Mouse (Mus musculus): Measurements from ENCODE around the gene Tenm4.

Gene Tenm4

DNA sequence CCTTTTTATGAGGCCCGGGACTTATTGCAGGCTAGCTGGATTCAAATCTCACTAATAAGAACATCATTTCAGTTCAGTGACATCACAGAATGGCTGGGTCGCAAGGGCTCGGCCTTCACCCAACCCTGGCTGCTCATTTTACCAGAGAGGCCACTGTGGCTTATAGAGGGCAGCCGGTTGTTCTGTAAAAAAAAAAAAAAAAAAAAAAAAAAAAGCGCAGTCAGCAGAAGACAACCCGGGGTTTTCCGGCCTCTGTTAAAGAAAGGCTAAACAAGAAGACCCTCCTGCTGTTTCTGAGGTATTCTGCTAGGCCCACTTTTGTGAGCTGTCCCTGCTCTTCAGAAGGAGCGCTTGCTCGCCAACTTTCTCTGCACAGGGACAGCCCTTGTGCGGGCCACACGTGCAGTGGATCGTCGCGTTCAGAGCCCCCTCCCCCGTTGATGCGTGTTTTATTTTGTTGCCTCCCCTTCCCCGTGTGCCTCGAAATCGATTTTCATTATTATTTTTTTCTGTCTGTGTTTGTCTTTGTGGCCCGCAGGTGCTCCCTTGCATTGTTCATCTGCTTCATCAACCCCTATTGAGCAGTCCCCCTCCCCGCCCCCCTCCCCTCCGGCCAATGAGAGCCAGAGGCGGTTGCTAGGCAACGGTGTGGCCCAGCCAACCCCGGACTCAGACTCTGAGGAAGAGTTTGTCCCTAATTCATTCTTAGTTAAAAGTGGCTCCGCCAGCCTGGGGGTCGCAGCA, 472.6 kb downstream of the Tenm4 start:
- no peak for DNase-seq (ENCODE audit: low read depth, low spot score)

DNA sequence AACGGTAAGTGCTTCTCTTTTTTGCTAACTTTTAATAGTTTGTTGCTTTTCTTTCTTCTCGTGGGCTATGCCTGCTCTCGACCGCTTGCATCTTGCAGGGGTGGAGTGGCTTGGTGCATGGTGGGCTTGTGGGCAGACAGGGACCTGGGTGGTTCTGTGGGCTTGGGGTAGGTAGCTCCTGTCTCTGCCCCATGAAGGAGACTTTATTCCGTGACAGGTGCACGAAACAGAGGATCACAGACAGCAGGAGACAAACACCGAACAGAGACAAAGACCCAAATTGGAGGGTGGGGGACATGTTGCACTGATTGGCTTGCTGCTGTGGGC, 473.1 kb downstream of the Tenm4 start:
- no peak for DNase-seq (ENCODE audit: low read depth, low spot score)

DNA sequence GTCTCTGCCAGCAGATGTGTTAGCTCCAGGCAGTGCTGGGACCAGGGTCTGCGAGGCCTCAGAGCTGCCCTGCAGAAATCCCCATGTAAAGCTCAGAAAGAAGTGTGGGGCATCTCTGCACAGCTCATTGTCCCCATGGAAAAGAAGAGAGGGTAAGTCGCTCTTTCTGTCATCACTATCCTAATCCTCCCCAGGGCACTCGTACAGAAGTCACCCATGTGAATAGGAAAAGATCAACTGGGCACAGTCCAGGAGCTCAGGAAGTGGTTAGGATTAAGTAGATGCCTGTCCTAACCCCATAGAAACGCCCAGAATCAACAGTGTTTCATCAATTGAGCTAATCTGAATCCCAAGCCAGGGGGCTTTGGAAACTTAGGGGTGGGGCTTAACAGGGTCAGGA, 476.6 kb downstream of the Tenm4 start:
- no peak for DNase-seq (ENCODE audit: low read depth, low spot score)

DNA sequence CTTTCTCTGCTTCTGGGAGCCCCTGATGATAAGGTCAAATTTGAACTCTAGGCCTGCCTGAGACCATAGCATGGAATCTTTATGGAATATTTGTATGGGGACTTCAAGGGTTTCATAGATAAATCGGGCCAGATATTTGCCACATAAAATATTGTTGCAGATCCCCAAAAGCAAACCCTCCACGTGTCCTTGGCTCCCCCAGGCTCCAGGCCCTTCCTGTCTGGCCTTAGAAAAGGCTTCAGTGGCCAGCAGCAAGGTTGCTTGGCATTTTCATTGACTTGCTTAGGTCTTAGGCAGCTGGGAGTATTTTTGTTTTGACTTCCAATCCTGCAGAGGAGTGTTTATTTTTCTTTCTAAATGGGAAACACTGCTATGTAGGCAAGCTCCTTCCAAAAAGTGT, 477.6 kb downstream of the Tenm4 start:
- DNase-seq (ENCODE audit: low read depth, low spot score), result no peak

DNA sequence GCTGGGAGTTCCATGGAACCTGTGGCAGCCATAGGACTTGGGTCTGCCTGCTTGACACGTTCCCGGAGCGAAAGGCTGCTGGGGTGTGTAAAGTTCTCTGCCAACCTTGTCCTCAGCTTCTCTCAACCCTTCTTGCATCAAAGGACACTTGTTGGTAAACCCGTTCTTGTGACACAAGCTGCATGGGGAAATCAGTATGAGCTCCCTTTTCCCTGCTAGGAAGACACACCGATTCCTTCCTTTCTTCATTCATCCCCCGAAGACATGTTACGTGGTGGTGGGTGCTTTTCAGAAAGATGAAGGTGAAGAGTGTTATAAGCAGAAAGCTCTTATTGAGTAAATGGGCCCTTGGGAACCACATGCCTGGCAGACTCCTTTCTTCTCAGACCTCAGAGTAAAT, 478.1 kb downstream of the Tenm4 start:
- no peak for DNase-seq (ENCODE audit: low read depth, low spot score)

DNA sequence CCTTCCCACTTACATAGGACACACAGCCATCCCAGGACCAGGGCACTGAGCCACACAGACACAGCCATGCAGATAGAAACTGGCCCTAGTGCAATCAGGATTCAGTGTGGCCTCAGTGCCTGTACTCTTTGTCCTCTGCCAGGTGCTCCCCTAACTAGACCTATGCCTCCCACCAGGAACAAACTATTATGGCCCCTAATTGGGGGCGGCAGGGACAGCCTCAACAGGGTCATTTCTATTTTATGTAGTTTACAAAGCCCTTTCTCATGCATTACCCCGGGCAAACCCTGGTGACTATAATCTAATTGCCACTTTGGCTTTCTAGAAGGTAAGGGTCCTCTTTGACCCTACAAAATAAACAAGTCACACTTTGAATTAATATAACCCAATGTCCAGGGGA, 479.4 kb downstream of the Tenm4 start:
- DNase-seq (ENCODE audit: low read depth, low spot score), result no peak

DNA sequence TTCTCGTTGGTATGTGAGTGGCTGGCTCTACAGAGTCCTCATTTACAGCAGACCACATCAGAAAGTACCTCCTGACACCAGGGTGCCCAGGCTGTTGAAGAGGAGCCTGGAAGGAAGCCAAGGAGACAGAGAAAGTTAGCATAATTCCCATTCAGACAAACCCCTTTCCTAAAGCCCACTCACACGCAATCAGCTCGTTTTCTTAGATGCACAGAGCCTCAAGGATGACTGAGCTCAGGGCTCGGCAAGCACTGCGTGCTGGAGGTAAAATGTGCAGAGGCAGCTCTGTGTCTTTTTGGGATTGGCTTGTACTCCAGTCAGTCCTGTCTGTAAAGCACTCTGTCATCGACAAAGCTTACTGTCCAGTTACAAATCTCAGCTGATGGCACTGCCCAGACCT, 480.0 kb downstream of the Tenm4 start:
- no peak for DNase-seq (ENCODE audit: low read depth, low spot score)

DNA sequence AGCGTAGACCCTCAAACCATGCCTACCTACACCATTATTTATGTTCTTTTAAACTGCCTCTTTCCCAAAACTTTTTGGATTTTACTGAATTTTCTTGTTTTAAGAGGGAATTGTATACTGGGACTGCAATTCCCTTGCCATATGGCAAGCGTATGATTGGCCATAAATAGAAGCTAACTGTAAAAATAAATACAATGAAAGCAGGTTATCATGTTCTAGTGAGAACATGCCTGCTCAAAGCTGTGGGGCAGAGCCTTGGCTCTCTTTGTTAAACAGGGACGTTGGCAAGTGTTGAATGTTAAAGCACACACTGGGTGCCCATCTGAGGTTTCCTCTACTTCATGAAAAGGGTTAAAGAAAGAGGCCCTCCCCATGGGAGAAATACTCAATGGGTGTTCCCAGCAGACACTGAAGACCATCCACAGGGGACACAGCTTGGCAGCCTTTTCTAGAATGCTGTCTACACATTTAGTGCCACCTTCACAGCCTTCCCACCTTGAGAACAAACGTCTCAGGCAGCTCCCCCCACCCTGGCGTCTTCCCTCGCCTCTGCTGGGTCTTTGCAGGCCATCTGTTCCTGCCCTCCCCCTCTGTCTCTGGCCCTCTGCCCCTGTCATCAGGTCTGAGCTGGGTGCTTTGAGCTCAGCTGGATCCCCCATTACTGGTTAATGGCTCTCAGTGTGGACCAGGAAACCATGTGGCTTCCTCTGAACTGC, 480.7 kb downstream of the Tenm4 start:
- DNase-seq (ENCODE audit: low read depth, low spot score), result no peak

DNA sequence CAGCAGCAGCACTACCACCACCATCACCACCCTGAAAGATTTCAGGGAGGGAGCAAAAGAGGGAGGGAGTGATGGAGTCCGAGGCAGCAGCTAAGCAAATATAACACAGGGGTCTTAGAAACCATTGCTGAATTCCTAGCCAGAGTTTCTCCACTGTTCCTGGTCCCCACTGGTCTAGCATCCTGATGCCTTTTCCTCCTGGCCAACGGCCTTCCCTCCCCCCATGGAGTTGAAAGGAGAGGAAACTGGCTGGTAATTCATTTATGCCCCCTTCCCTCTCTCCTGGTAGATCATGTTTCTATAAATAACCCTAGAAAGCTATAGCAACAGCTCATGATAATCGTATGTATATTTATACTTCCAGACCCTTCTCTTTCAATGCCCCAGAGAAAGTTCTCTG, 481.8 kb downstream of the Tenm4 start:
- DNase-seq (ENCODE audit: low read depth, low spot score), result no peak

DNA sequence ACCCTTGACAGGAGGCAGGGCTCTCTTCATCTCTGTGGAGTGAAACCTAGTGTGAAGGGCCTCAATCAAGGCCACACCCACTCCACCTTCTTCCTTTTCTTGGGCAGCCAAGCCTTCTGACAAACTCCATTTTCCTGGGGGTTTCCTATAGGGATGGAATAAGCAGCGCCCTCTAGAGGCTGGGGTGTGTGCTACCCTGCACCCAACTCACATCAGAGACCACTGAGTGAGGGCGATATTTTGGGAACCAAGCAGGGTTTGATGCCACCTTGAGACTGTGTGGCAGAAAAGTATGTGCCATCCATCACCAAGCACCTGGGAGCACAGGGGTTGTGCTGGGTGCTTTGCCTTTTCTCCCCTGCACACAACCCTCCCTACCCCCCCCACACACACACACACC, 483.2 kb downstream of the Tenm4 start:
- no peak for DNase-seq (ENCODE audit: low read depth, low spot score)

DNA sequence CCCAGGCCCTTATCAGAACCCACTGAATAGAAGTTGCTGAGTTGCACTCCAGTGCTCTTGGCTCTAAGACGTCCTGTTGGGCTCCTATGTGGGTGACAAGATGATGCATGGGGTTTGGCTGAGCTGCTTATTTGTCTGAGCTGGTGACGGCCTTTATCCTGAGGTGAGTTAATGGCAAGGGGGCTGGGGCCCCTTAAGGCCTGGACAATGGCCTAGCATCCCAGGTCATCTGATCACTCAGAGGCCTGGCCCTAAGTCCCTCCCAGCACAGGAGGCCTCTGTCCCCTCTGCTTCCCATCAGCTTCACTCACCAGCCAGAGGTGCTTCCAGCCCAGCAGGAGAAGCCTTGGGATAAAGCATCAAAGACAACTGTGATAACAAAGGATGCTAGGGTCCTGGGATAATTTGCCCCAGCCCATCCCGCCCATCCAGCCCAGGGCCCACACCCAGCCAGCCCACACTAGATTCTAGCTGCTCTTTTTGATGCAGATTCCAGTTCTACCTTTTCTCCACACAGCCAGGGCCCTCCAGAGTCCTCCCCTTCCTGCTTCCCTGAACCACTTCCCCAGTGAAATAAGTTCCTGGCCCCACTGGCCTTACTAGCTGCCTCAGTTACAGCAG, 484.2 kb downstream of the Tenm4 start:
- DNase-seq (ENCODE audit: low read depth, low spot score), result no peak

DNA sequence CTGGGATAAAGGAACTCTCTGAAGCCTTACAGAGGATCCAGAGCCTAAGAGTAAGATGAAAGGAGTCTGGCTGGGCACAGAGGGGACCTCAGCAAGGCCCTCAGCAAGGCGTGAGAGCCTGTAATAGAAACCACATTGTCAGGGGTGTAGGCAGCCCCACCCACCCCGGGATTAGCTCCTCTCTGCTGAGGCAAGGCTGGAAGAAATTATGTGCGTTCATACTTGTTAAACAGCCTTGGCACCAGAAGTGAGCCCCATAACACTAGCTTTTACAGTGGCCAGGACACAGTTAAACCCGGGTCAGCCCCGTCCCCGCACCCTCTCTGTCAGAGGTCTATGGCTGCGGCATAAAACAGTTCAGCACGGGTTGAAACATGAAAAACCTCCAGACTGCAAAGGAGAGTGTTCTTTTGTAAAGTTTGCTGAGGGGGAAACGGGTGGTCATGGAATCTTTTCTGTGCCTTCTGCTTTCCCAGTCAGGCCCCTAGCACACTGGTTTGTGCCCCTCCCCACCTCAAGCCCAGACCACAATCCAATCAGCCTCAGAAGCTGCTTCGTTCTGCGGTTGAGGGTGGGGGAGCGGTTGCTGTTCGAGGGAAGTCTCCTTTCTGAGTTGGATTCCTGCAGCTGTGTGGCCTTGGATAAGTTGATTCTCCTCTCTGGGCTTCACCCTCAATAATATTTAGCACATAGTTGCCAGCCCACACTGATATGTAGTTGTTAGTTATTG, 486.2 kb downstream of the Tenm4 start:
- DNase-seq (ENCODE audit: low read depth, low spot score), result no peak

DNA sequence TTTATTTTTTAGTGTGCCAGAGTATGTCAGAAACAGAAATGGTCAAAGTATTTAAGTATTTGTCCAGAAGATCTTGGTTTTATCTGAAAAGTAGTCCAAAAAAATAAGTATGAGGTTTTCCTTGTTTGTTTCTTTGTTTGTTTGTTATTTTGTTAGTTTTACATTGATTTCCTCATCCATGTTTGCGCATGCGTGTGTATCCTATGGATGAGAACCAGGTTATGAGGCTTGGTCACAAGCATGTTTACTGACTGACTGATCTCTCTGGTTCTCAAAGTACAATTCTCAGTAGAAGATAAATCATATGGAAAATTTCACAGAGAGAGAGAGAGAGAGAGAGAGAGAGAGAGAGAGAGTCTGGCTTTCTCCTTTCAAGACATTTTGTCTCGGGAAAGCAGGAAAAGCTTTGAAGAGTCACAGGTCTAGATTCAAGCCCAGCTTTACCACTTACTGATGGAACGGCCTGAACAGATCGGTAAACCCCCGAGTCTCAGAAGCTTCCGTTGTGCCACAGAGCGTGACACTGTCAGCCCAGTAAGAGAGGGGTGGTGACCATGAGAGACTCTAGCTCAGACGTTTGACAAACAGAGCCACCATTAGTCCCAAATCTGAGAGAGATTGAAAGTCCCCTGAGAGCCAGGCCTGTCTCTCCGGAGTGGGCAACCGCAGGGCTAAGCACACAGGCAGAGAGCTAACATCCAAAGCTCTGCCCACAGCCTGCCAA, 487.0 kb downstream of the Tenm4 start:
- no peak for DNase-seq (ENCODE audit: low read depth, low spot score)

DNA sequence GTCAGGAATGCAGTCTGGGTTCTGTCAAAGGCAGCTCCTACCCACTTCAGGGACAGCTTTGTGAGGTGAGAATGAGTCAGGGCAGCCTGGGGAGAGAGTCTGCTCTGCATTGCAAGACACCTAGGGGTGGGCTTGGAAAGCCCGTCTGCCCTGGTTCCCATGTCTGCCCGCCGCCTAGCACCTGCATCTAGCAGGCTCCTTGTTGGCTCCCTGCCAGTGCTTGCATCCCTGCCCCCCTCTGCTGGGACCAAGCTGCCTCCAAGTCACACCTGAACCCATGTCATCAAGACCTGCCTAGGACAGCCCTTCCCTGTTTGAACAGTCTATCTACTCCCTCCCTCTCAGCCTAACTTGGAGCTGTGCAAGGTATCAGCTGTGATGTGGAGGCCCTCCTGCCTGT, 489.9 kb downstream of the Tenm4 start:
- DNase-seq (ENCODE audit: low read depth, low spot score), result no peak

DNA sequence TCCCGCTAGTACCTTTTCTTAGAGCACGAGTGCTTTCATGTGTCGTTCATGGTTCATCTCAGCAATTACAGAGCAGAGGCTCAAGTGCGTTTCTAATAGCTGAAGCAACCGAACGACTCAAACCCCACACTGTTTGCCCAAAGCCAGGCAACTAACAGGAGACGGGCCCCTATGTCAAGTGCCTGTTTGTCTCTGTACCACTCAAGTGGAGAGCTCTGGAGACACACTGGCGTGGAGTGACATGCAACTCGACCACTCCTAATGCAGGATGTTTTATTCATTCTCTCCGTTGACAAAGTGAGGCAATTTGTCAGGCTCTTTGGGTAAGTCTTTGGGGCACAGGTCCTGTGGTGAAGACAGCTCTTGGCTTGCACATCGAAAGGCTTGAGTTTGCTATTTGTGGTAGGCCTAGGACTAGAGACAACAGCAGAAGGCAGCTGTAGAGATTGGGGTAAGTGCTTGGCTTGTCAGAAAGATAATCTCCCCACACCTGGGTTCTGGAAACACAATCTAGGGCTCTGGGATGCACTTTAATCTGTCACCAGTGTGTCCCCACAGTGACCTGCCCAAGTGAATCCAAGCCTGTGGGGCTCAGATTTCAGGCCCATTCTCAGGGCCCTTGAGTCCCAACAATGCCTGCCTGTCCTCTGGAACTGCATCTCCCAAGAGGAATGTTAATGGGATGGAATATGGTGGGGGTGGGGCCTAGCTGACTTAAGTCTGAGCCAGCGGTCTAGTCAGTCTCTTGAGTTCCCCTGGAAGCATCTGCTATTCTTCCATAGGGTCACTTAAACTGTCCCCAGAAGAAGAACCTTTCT, 490.5 kb downstream of the Tenm4 start:
- DNase-seq (ENCODE audit: low read depth, low spot score), result no peak

DNA sequence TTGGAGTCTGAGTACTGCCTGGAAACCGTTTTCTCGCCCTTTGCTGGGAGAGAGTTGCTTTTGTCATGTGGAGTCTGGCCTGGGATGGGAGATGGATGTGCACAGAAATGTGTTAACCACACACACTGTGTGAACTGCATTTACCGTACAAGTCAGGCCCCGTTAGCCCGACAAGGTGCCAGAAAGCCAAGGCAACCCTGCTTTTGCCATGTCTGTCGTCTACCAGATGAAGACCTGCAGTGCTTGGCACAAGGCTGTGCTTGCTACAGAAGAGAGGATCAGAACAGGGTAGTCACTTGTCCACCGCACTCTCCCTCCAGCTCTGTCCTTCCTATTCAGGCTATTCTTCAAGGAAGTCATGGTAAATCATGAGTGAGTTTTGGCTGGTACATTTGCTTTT, 492.3 kb downstream of the Tenm4 start:
- DNase-seq (ENCODE audit: low read depth, low spot score), result no peak

DNA sequence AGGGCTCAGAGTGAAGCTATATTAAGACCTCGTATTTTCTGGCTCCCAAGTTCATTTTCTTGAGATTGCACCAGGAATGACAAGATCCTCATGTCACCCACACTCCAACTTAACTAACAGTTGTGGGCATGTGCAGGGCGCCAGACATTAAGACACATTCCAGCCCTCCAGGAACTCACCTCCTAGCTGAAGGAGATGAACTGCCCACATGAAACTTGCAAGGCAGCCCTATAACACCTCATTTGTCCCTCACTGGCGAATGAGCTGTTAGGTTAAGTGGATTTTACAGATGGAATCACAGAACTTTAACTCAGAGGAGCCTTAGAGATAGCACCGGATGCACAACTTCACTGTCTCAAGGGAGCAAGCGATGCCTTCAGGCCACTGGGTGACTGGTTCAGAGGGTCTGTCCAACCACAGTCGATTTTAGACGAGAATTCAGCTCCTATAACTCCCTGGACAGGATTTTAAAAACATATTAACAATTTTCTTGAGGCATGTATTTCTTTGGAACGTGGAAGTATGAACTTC, 495.4 kb downstream of the Tenm4 start:
- DNase-seq (ENCODE audit: low read depth, low spot score), result no peak

DNA sequence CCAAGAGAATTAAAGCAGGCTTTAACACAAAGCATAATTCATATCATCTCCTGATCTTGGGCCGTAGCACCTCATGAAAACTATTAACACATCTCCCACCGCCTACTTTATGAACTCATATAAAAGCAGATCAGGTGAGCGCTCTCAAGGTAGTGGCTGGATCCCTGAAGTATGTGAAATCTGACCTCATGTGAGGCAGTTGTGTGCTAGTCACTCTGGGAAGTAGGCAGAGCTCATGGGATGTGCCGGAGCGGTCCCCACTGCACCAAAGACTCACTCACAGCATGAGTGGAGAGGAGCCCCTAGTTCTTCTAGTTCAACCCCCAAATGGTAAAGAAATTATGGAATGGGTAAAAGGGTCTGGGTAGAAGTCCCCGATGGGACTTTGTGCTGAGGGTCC, 496.6 kb downstream of the Tenm4 start:
- no peak for DNase-seq (ENCODE audit: low read depth, low spot score)

DNA sequence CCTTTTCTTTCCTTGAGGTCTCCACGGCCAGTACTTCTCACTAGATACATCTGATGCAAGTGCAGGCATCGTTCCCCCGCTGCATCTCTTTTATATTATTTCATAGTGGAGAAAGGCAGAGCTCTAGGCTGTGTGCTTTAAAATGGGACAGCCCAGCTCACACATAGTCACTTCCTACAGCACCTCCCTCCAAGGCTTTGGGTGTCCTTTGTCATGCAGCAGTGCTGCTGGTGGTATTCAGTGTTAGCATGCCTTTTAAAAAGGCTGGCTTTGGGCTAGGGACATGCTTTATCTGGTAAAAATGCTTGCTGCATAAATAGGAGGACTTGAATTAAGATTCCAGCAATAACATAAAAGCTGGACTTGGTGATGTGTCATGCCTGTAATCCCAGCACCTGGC, 499.0 kb downstream of the Tenm4 start:
- no peak for DNase-seq (ENCODE audit: low read depth, low spot score)

DNA sequence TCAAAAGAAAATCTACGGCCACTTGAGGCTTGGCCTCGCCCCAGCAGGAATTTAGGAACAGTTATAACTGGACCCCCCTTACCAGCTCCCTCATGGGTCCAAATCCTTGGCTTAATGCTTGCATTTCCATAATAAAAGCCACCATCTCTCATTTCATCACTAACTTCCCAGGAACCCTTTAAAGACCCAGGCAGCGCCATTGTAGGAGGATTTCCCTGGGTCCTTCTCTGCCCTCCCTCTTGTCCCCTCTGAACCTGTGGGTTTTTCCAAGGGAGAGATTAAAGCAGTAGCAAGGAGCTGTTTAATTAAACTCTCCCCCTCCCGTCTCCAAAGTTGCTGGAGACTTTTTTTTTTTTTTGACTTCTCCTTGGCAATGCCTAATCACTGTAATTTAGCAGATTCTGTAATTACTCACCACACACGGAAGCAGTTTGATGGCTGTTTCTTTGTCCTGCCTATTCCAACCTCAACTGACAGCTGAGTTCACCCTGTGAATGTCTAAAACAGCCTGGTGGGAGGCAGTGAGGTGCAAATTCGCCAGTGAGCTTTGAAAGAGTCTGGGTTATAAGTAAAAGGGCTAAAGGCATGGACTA, 501.4 kb downstream of the Tenm4 start:
- DNase-seq (ENCODE audit: low read depth, low spot score), result no peak
